Mouse (Mus musculus) heart, adult 18-20 months (tissue): ENCODE data around the gene Fgf15. TPM values are rescaled to one million over a fixed set of nuclear protein-coding genes. Genes with fewer than 3 reads are reported as not detected.

Source experiments
- DNase-seq, 2 experiments: peaks; one replicate each; pipeline ENCODE4 v3.0.0; 2021 to 2022; ENCODE audit warnings: mixed read lengths in 1 of 2
- total RNA-seq, 2 experiments: library from RNA; stranded (reverse); gene quantifications; 2 replicates each; pipeline ENCODE4 v1.2.3; 2021

Gene Fgf15
- total RNA-seq, 2 experiments from 2014 or later = not detected

DNA sequence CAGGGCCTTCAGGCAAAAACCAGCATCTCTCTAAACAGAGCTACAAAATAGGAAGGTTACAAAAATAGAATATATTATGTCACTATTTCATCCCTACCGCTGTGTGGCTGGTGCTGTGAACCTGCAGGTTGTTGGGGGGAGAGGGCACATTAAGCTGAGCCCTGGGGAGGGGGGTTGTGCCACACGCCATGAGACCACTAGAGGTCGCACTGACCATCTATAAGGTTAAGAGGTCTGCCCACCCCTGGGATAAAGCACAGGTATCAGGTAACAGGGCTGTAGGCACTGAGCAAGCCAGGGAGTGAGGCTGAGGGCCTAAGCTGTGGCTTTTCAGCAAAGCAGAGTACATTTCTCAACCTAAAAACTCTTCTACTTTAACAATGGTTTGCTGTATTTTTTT, 35.4 kb downstream of the Fgf15 start:
- peak in 1 of 2 experiments; percentile 57 for DNase-seq

GRCm38 (mm10) chr7:144932389-144932937, 36.1 kb downstream of the Fgf15 start:
- DNase-seq = peak in 1 of 2 experiments; percentile 35

DNA sequence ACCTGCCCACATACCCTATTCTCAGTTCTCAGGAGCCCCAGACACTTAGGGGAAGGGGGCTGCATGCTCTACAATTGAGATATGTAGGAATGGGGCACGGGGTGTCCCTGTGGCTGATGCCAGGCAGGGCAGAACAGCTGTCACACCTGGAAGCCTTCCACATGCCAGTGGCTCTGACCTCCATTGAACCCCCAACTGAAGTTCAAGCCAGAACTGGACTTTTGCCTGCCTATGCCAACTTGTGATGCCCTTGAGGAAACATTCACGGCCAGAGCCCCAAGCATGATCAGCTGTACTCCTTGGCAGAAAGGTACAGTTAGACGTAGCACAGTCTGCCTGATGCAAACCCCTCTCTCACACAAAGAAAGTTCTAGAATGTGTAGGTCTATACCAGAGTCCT, 37.0 kb downstream of the Fgf15 start:
- peak; percentile 50 to 69 for DNase-seq

DNA sequence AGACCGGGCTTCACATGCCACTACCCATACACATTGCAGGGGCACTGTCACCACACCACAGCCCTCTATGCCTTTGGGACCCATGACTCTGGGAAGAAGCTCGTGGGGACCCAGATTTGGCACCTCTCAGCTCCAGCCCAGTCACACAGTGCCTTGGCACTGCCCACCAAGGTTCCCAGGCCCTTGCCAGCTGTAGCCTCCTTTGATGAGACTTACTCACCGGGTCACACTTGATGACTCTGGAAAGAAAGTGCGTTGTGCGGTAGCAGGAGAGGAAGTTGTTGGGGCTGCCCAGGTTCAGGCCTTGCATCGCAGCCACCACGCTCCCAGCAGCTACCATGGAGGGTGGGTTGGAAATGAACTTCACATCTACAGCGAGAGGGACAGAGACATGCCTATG, 37.5 kb downstream of the Fgf15 start:
- DNase-seq = no peak

- no peak for DNase-seq
Observed at GRCm38 (mm10) chr7:144934901-144935300, 38.6 kb downstream of the Fgf15 start.

DNA sequence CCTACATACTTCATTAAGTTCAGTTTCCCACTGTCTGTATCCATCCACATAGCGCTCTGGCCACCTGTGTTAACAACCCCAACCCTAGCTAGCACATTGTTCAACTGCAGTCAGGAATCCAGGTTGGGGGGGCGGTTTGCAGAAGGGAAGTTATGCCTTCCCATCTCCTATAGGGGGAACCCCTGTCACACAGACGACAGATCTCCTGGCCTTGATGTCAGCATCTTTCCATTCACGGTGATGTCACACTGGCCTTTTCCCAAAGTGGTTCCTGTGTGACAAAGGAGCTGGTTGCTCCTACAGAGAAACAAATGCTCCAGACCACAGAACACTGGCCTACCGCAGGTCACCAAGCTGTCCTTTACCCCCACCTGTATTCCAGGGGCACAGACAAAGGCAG, 39.2 kb downstream of the Fgf15 start:
- peak; percentile 35 to 54 for DNase-seq

GRCm38 (mm10) chr7:144936311-144936880, 40.1 kb downstream of the Fgf15 start:
- no peak for DNase-seq

- peak; percentile 90 to 95 for DNase-seq
Observed at GRCm38 (mm10) chr7:144937490-144937889, 41.2 kb downstream of the Fgf15 start.

DNA sequence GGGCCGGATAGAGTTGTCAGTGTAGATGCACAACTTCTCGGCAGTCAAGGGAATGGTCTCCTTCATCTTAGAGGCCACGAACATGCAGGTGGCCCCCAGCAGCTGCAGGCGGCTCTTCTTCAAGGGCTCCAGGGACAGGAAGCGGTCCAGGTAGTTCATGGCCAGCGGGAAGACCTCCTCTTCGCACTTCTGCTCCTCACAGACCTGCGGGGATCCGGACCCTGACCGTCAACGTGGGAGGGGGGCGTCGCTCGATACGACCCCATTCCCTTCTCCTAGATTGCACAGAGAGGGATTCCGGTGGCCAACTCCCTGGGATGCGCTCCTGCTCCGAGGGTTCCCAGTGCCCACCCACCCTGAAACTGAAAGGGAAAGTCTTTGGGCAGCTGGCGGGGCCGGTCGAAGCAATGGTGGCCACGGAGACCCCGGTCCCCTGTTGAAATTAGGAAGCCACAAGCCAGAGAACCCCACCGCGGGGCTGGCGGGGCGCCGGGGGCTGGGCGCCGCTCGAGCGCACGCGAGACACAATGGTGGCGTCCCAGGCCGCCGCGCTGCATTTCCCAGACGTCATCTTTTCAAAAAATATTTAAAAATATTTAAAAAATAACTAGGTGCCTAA, 41.7 kb downstream of the Fgf15 start:
- DNase-seq = peak; percentile 31 to 50

DNA sequence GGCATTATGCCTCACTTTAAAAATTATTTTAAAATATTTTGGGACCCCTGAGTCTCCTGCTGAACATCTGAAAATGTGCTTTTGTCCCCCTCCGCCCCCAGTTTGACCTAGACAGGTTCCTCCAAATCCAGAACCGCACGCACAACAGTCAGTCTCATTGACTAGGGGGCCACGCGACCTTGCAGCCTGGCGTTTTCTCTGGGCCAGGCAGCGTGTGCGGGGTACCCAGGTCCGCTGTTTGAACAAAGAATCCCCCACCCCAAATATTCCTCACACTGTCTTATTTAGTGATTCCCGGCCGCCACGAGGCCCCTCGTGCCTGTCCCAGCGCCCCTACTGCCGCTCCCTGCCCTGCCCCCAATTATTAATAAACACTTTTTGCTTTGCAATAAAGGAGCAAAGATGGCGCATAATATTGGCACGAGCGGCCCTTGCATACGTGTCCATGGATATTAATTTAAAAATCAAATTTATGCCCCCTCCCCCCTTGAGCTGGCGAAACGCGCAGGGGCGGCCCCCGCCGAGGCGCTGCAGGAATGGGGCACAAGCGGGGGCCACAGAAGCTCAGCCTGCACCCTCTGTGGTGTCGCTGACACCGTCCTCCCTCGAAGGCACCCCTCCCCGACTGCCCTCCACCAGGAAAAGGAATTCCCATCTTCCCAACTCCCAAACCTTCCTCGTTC, 42.5 kb downstream of the Fgf15 start:
- DNase-seq = peak in 1 of 2 experiments; percentile 48

- peak; percentile 72 to 82 for DNase-seq
Observed at GRCm38 (mm10) chr7:144939344-144940002, 43.1 kb downstream of the Fgf15 start, which contains the start of gene Ccnd1. TSS of gene Ccnd1 (minus strand) at chr7:144939925.

- DNase-seq = peak; percentile 47 to 63
Observed at GRCm38 (mm10) chr7:144940003-144940571, 43.8 kb downstream of the Fgf15 start.

GRCm38 (mm10) chr7:144940585-144940984, 44.3 kb downstream of the Fgf15 start:
- no peak for DNase-seq

GRCm38 (mm10) chr7:144941242-144941831, 45.0 kb downstream of the Fgf15 start:
- peak; percentile 90 to 95 for DNase-seq

GRCm38 (mm10) chr7:144942071-144942743, 45.9 kb downstream of the Fgf15 start:
- peak; percentile 40 to 59 for DNase-seq

GRCm38 (mm10) chr7:144942744-144943135, 46.4 kb downstream of the Fgf15 start:
- peak in 1 of 2 experiments; percentile 31 for DNase-seq

GRCm38 (mm10) chr7:144943254-144943653, 46.9 kb downstream of the Fgf15 start:
- DNase-seq = peak; percentile 84
